Mouse (Mus musculus): ENCODE measurements at regions not wholly inside any gene's neighbourhood (a gene's known extent, or its start where the extent isn't known, plus 50 kb on each side); places are given as distances from the start of the nearest gene placed in this dataset.

DNA sequence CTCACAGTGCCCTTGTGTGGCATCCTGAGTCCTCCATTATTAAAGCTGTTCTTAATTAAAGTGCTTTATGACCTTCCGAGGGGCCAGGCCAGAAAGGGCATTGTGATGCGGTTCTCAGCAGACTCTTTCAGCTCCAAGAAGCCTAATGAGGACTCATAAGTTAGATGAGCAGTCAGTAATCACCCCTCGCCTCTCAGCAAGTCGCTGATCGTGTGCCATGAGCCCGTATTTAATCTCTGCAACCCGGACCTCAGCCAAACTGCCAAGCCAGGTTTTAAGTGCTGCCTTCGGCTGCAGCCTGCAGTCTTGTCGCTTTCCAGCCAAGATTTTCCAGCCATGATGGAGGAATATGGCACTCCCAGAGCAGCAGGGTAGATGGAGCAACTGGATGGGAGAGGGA, 56.1 kb upstream of the Rbfox1 start:
- in situ Hi-C loops (cut with MboI, MseI): no loop called here

DNA sequence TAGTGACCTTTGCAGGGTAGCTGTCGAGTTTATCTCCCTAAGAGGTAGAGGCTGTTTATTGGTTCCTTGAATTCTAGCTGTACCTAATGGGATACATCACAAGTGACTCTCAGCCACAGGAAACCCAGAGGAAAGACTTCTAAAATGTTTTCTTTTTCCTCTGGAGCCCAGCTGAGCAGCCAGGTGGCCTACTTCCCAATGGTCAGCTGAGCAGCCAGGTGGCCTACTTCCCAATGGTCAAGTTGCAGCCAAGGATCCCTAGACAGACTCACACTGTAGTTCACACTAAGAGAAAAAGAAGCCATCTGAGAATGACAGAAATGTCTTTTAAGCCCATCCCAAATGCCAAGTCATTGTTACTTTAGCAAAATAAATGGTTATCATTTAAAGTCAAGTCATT, 61.8 kb upstream of the Rbfox1 start:
- in situ Hi-C loops (cut with MboI, MseI): no loop called here

DNA sequence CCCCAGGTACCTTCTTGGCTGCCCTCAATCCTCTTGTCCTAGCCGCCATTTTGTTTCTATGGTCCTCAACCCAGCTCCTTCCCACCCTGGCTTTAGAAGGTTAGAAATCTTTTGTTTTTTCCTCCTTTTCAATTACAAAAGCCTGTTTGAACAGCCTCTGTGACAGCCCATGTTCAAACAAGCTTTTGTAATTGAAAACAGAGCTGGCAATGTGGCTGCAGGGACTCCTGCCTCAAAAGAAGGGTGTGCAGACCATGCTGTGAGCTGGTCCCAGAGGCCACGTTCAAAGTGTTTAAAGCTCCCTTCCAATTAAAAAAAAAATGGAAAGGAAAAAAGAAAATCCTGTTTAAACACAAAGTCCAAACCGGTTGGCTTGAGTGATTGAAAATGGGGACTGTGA, 68.0 kb upstream of the Rbfox1 start:
- in situ Hi-C loops (cut with MboI, MseI): no loop called here

DNA sequence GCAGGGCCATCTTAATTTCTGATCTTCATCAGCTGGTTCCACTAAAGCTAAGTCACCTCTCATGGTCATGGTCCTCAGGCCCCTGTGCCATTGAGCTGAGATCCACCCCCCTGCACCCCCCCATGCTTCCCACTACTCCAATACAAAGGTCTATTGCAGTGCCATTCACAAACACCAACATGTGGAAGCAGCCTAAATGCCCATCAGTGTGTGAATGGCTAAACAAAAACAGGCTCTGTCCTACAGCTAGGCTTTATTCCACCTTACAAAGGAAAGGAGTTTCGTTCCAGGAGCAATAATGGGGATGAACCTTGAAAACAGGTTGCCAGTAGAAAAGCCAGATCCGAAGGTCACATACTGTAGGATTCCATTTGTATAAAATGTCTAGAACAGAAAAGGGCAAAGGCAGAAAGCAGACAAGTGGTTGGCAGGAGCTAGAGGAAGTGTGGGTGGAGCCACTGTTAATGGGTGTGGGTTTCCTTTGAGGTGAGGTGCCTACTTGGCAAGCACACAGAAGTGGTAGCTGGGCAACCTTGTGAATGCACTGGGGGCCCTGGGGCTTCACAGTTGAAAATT, 72.8 kb upstream of the Rbfox1 start:
- in situ Hi-C loops (cut with MboI, MseI): no loop called here

DNA sequence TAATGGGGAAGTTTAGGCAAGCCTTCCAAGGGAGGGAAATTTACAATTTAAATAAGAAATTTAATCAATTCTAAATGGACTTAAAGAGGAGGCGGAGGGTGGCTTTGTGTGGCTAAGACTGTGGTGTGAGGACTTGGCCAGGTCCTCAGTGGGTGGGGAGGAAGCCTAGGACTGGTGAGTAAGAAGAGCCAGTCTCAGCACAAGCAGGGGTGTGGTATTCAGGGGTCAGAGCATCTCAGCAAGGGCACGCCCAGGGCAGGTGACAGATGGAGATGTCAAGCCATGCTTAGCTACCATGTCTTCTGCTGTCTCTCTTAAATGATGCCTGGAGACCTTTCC, 73.5 kb upstream of the Rbfox1 start:
- in situ Hi-C loops (cut with MboI, MseI): no loop called here

DNA sequence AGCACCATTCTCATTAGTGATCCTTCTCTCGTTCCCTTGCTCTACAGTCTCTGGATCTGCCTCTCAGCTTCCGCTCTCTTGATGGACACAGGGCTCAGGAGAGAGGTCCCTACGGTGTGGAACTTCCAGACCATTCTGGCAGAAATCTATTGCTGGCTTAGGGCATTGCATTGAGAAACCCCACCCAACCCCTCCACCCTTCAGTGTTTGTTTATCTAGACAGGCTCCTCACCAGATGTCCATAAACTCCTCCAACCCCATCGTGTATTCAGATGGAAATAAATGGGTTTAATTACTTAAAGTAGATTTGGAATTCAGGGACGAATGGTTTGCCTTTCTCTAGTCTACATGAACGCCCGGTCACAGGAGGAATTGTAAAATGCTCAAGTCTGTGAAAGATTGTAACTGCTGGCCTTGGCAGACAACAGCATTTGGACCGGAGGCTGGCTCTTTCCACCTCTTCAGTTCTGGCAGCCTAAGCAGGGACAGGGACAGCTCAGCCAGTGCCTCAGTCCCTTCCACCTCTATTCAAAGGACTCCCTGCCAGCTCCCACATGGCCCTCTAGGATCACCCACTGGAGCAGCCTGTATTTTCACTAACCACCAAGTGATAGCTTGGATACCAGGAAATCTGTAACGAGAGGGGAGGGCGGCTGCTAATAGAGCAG, 74.0 kb upstream of the Rbfox1 start:
- in situ Hi-C loops (cut with MboI, MseI): no loop called here

DNA sequence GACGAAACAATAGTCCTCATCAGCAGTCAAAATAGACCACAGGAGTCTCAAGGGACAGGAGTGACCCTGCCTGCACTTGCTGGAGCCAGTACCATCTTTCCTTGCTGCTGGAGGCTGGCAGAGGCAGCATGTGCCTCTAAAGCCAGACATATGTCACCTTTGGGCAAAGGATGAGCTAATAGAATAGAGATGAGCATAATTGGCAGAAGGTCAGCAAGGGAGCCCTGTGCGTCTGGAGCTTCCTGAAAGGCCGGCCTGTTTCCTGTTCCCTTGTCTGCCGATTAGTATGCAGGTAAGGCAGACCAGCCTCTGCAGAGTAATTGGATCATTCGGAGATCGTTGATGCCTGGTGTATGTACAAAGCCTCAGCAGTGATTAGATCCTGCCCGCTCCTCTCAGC, 87.0 kb upstream of the Rbfox1 start:
- in situ Hi-C loops (cut with MboI, MseI): no loop called here

DNA sequence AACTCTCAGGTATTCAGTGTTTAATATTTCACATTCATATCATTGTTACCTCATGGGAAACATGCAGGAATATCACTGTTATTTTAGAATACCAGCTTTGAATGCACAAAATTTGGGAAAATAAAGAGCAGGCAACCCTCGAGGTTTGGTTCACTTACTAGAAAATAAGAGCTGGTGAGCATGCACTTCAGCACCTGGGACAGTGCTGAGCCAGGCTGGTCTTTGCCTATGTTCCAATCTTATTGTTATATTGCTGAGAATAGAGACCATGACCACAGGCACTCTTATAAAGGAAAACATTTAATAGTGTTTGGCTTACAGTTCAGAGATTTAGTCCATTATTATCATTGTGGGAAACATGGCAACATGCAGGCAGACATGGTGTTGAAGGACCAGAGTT, 92.9 kb upstream of the Rbfox1 start:
- in situ Hi-C loops (cut with MboI, MseI): no loop called here

DNA sequence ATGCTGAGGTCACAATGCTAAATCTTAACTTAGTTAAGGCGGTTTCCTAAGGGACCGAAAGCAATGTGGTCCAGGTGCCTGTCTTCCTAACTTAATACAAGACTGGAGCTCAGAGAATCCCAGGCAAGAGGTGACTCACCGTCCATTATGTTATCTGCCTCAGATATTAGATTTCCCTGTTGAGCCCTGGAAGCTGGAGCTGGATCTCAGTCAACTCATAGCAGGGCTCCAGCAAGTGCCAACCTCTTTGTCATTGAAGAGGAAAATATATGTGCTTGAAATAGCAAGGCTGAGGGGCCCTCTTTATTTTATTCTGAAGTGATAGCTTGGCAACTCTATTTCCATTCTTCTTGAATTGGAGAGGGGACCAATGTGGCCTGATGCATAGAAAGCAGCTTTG, 95.0 kb upstream of the Rbfox1 start:
- in situ Hi-C loops (cut with MboI, MseI): no loop called here

DNA sequence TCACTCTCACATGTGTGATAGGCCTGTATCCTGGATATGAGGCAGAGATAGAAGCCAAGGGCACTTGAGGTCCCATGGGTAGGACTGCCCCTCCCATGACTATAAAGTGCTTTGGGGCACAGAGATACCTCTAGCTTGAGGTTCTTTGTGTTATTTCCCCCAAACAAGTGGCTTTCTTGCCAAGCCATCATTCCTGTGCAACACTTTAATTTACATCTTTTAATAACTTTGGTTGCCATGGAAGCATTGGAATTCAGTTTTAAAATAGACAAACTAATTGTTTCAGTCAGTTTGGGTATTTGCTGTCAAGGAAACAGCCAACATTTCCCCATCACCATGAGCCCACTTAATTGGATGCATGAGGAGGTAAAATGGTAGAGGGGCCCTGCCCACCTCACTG, 97.9 kb upstream of the Rbfox1 start:
- in situ Hi-C loops (cut with MboI, MseI): no loop called here

DNA sequence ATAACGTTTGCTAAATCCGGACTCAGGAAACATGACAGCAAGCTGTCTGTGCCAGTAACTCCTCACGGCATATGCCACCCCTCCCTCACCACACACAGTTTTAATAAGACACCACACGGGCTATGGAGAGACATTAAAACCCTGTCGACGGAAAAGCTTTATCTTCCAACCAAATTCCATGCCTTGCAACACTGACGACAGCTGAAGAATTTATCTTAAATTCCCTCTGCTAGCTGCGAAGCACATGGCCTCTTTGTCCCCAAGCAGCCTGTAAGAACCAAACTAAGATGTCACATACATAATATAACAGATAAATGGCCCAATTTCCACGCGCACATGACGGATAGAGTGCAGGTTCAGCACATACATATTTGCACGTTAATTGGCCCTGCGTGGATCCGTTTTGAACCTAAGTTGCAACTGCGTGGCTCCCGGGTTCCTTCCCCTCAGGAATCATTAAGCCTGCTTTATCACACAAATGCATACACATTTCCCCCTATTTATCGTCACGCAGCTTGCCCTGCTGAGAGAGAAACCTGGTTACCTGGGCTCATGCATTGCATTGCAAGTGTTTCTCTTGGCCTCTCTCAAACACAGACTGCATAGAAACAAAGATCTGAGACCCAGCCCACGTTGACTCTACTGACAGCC, 118.3 kb upstream of the Rbfox1 start:
- in situ Hi-C loops (cut with MboI, MseI): no loop called here

DNA sequence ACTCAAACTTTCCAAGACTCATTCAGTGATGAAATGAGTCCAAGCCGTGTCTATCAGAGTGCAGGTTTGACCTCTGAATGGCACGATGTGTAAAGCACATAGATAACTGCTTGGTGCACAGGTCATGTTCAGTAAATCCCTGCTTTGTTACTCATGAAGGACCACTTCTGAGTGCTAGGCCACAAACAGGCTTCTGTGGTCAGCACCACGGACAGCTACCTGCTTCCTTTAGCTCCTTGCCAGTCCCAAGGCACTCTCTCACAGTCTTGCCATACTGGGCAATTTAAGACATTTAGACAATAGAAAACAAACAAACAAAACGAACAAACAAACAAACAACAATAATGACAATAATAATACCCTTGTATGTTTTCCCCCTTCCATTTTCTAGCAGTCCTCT, 120.0 kb upstream of the Rbfox1 start:
- in situ Hi-C loops (cut with MboI, MseI): no loop called here

DNA sequence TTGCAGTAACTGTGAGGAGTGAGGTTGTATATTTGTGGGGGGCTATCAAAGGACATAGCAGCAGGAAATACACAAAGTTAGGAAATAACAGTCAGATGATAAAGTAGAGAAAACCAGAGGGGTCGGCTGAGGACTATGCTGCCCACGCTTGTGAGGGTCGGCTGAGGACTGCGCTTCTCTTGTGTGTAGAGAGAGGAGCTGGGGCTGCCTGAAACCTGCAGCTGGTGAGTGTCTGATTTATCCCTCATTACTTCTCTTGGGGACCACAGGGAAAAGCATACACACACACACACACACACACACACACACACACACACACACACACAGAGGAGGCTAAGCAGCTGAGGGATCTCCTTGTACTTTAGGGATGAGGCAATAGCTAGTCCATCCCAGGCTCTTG, 124.3 kb upstream of the Rbfox1 start:
- in situ Hi-C loops (cut with MboI, MseI): no loop called here

DNA sequence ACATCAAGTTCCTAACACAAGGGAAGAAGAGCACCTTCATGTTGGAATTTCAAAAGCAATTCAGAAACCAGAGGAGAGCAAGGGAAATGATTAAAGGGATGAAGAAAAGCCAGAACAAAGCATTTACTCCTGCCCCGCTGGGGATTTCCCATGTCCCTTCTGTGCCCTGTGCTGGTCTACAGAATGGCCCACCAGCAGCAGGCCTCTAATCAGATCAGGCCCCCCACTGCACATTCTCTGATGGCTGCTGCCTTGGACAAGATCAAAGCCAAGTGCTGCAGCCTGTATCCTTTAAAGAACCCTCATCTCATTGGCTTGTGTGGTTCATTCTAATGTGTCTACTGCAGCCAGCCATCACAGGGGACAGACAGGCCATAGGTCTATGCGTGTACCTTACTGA, 126.1 kb upstream of the Rbfox1 start:
- in situ Hi-C loops (cut with MboI, MseI): no loop called here

DNA sequence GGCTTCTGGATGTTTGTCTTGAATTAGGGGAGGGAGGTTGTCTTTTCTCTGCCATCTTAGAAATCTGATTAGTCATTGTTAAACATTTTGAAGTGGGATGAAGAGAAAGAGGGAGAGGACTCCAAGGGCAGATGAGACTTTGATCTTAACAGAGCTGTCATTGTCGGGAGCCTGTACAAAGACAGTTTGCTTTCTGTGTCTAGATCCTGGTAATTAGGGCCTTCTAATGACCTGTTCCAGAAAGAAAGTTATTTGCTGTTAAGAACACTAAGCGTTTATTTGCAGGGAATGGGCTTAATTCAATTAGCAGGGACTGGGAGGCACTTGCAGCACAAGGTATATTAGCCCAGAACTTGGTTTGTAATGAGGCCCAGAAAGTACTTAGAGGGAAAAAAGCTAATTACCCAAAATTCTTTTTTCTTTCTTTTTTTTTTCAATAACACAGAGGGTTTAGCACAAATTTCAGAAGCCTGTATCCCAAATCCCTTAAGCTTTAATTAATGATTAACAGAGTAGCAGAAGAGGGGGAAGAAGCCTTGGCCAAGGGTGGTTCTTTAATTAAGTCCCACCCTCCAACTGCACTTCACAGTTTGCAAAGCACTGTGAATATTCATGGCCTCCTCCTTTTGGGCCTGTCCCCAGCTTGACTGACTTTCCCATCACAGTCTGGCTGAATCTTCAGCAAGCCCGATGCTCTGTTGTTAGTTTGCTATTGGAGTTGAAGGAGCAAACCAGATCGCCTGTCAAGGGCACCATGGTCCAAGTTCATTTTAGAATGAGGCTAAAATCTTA, 142.2 kb upstream of the Rbfox1 start:
- in situ Hi-C loops (cut with MboI, MseI): no loop called here

DNA sequence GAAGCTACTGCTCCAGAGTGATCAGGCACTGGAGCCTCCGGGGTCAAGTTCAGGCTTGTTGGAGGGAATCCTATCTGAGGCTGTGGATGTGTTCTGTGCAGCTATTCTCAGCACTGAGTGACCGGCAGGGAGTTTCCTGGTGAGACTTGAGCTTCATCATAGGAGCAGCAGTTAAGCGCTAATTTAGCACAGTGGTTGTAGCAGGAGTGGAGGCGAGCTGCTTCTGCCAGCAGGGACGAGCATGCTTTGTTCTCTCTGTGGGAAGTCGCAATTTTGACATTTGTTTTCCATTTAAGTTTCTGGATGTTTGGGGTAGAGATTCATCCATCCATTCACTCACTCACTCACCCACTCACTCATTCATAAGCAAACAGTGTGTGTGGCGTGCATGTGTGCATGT, 144.4 kb upstream of the Rbfox1 start:
- in situ Hi-C loops (cut with MboI, MseI): no loop called here

DNA sequence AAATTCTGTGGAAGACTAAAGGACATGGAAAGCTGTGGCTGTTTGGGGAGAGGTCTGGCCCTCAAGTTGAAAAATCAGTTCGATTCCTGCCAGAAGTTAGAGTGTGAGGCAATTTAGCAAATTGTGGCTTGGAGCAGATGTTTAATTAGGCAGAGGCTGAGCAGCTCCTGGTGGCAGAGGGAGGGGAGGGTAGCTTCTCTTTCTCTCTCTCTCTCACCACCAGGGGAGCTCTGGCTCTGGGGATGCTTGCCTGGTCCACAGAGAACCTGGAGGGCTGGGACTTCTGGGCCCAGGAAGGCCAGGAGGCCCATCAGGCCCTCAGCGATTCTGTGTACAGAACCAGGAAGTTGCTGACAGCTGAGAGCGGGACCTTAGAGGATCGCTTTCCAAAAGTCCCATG, 151.5 kb upstream of the Rbfox1 start:
- in situ Hi-C loops (cut with MboI, MseI): no loop called here

DNA sequence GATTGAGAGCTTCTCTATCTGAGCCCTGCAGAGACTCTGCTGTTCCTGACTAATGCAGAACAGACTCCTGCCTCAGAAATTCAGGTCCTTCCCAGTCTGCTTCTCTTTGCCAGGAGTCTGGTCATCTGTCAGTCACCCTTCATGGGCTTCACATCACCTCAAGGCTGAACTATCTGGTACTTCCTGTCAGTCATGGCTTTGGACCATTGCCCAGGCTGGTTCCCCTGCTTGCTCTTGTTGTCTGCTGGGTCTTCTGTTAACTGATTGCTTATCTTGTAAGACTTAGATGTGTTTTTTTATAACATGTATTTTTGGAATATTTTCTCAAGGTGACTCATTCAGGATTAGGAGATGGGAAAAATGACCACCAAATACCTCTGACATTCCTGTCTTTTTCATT, 162.6 kb upstream of the Rbfox1 start:
- in situ Hi-C loops (cut with MboI, MseI): no loop called here

DNA sequence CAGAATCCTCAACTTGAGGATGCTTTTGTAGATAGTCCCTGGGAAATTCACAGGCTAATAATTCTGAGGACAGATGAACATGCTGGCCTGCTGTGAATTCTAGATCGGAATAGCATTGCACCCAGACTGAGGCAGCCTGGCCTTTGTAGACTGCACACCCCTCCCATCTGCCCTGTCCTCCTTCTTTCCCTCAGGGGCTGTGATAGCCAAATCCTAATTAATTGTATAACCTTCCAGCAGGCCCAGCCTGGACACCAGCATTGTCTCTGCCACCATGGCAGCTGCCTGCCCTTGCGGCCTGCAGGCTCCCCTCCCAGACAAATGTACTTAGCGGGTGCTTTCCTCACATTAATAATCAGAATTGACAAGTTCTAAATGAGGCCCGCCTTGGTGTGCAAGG, 171.7 kb upstream of the Rbfox1 start:
- in situ Hi-C loops (cut with MboI, MseI): no loop called here

DNA sequence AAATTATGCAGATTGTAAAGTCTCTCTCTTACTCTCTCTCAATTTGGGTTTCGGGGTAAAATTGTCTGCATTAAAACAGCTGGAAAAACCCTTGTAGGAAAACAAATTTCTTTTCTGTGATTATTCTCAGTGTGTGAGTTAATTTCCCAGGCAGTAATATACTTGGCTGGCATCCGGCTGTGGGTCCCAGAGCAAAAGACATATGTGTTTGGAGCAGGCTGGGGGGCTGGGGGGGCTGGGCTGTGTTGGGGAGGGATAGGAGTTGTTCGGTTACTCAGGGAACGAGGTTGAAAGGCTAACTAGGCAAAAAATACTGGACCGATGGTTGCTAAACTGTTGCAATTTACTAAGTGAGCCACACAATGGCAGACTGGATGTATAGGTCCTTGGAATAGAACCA, 175.3 kb upstream of the Rbfox1 start:
- in situ Hi-C loops (cut with MboI, MseI): no loop called here

DNA sequence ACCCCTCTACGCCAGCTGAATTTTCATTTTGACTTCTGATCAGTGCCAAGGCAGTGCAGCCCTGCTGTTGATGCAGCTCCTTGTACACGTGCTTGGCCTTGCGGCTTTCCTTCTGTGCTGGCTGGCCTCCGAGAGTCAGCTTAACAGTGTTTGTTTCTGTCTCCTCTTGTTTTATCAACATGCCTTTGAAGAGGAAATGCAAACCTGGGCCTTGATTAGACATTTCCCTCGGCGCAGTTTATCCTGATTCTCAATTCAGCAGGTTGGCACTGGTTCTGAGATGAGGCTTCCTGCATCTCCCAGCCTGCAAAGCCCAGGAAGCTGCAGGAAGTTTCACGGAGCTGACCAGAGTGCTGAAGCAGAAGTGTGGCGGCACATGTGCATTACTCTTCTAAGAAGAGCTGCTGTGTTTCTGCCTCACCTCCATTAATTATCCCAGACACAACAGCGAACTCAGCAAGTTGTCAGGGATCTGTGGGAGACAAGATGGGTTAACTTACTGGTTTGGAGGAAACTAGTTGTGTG, 184.4 kb upstream of the Rbfox1 start:
- in situ Hi-C loops (cut with MboI, MseI): no loop called here

DNA sequence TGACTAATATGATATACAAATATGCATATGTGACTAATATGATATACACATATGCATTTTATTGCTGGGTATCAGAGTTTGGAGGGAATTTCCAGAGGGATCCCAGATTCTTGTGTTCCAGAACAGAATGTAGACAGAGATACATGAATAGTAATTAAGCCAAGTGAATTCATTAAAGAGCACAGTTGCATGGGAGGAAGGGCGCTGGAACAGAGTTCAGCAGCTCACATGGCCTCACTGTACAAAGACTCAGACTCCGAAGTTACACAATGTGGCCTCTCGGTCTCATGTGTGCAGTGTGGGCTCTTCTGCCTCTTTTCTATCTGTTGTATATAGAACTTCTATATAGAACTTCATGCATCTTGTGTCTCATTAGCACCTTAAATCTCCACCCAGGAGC, 196.8 kb upstream of the Rbfox1 start:
- in situ Hi-C loops (cut with MboI, MseI): no loop called here
